ENCODE assay signal across 8 mouse cellular contexts in the genomic region with DNA sequence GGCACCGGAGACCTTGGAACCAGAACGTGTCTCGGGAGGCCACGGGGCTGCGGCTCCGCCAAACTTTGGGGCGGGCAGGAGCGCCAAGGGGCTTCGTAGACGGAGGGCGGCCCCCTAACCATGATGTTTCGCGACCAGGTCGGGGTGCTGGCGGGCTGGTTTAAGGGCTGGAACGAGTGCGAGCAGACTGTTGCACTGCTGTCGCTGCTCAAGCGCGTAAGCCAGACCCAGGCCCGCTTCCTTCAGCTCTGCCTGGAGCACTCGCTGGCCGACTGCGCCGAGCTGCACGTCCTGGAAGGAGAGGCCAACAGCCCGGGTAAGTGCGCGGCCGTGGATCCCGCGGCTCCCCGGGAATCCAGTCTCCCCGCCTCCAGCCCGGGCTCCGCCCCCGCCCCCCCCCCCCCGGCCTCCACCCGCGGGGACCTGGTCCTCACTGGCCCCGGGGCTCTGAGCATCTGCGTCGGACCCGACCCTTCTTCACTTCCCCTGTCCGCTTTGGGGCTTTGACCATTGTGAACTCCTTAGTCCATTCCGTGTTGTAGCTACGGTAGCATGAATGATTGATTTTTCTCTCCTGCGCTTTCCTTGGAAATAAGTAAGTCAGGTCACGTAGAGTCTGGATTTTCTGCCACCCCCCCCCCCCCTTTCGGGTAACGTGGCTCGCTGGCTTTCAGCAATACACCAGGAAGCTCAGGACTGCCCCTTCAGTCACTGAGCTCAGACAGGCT. TPM values are rescaled to one million over a fixed set of nuclear protein-coding genes. Genes with fewer than 3 reads are reported as not detected.
DNase-seq lines count a peak whose midpoint lies in the region; ATAC-seq and TF ChIP-seq lines count a peak whose summit lies in the region.

No protein-coding gene starts in this region.

- H3K36me3 ChIP-seq in E14TG2a.4 (ENCODE audit: insufficient read depth, low read length): no peaks in the 10 kb centered on the region
- H3K36me3 ChIP-seq in forebrain, embryonic 15.5 days: no peaks in the 10 kb centered on the region
- peaks cover 8% of the 10 kb centered on the region for H3K36me3 ChIP-seq in heart, postnatal 0 days (replicated peaks; ENCODE audit: control insufficient read depth, insufficient read depth, low read length)
- no peaks in the 10 kb centered on the region for H3K36me3 ChIP-seq in liver, embryonic 15.5 days (replicated peaks)

- H3K27me3 ChIP-seq in E14TG2a.4 (ENCODE audit: insufficient read depth, low read length): peaks cover 70% of the 10 kb centered on the region
- H3K27me3 ChIP-seq in forebrain, embryonic 15.5 days: 0 out of 2 replicates have a peak, but pooled peaks cover 3% of the 10 kb centered on the region
- H3K27me3 ChIP-seq in heart, postnatal 0 days (ENCODE audit: control insufficient read depth, insufficient read depth, low read length): no peaks in the 10 kb centered on the region
- H3K27me3 ChIP-seq in liver, embryonic 15.5 days: peaks cover 82% of the 10 kb centered on the region

- H3K4me2 ChIP-seq in forebrain, embryonic 15.5 days (replicated peaks): peak overlapping the region; percentile 97
- peak overlapping the region; percentile 81 for H3K4me2 ChIP-seq in heart, postnatal 0 days (ENCODE audit: low read depth, low read length)
- H3K4me2 ChIP-seq in liver, embryonic 15.5 days: peak overlapping the region; percentile 70

- H3K4me1 ChIP-seq in E14TG2a.4 (replicated peaks; ENCODE audit: low read depth, low read length): peaks cover 24% of the 10 kb centered on the region
- H3K4me1 ChIP-seq in forebrain, embryonic 15.5 days: peaks cover 29% of the 10 kb centered on the region
- peaks cover 28% of the 10 kb centered on the region for H3K4me1 ChIP-seq in heart, postnatal 0 days (ENCODE audit: control insufficient read depth, insufficient read depth)
- H3K4me1 ChIP-seq in liver, embryonic 15.5 days (replicated peaks): peaks cover 14% of the 10 kb centered on the region

- H3K9ac ChIP-seq in forebrain, embryonic 15.5 days (replicated peaks): peak overlapping the region; percentile 38
- H3K9ac ChIP-seq in heart, postnatal 0 days (replicated peaks; ENCODE audit: low read depth, low read length): peak overlapping the region; percentile 91
- no peak overlapping the region for H3K9ac ChIP-seq in liver, embryonic 15.5 days

- peak overlapping the region; percentile 56 for H3K27ac ChIP-seq in forebrain, embryonic 15.5 days (replicated peaks)
- H3K27ac ChIP-seq in heart, postnatal 0 days (ENCODE audit: low read depth): peak overlapping the region; percentile 96
- H3K27ac ChIP-seq in liver, embryonic 15.5 days (replicated peaks): no peak overlapping the region

- peak; percentile 65 for DNase-seq in heart, postnatal 0 days (ENCODE audit: low spot score)
- peak; percentile 48 to 69 for DNase-seq in kidney, postnatal 36 days
- peak; percentile 19 for DNase-seq in ovary, adult 18-20 months (ENCODE audit: low spot score)
- peak; percentile 60 for DNase-seq in urinary bladder, adult 2 months (ENCODE audit: low spot score)

- H3K9me3 ChIP-seq in E14TG2a.4 (ENCODE audit: low read length): no peaks in the 10 kb centered on the region
- no peaks in the 10 kb centered on the region for H3K9me3 ChIP-seq in forebrain, embryonic 15.5 days
- no peaks in the 10 kb centered on the region for H3K9me3 ChIP-seq in heart, postnatal 0 days (replicated peaks; ENCODE audit: control insufficient read depth, low read length)
- H3K9me3 ChIP-seq in liver, embryonic 15.5 days (replicated peaks): no peaks in the 10 kb centered on the region

- no peak for TF ChIP-seq CTCF in E14TG2a.4 (conservative IDR thresholded peaks at IDR 0.05; ENCODE audit: low read length)
- no peak for TF ChIP-seq CTCF in heart, postnatal 0 days (IDR thresholded peaks at IDR 0.05; ENCODE audit: low read depth)

- ATAC-seq in cerebellum, adult (ENCODE audit: insufficient number of reproducible peaks, low FRiP score, low TSS enrichment): peak; percentile 9; the same call in 1 of the 2 replicates
- ATAC-seq in forebrain, embryonic 15.5 days (replicated peaks): peak; percentile 57
- ATAC-seq in heart, postnatal 0 days (ENCODE audit: insufficient read depth, low read depth): 0 out of 2 replicates have a peak, but pooled peaks have one; percentile 5
- ATAC-seq in liver, embryonic 15.5 days (ENCODE audit: insufficient read depth): no peak

- H3K4me3 ChIP-seq in E14TG2a.4 (replicated peaks; ENCODE audit: low read length): peak overlapping the region; percentile 78
- H3K4me3 ChIP-seq in forebrain, embryonic 15.5 days: peak overlapping the region; percentile 51
- H3K4me3 ChIP-seq in heart, postnatal 0 days (ENCODE audit: low read depth, low read length): peak overlapping the region; percentile 72
- H3K4me3 ChIP-seq in liver, embryonic 15.5 days (replicated peaks): peak overlapping the region; percentile 48

- under 1% methylated on average over 50 of the region's 52 CpGs for WGBS in forebrain, embryonic 15.5 days
- WGBS in heart, postnatal 0 days: 1% methylated on average over 50 of the region's 52 CpGs
- under 1% methylated on average over 47 of the region's 52 CpGs for WGBS in liver, embryonic 15.5 days (ENCODE audit: insufficient replicate concordance)

- no peak for TF ChIP-seq EP300 in heart, postnatal 0 days (IDR thresholded peaks at IDR 0.05; ENCODE audit: low read depth)

RNA-seq across cellular contexts. Expression of gene Samd4, which starts 2.2 kb away (rescaled TPM):
- polyA plus RNA-seq in forebrain, embryonic 15.5 days (2015; fragmentation: Nextera tagmentation; extraction: Ambion mirVana): 4.6 and 5.7 TPM in 2 replicates
- 50.4 and 53.8 TPM in 2 replicates for total RNA-seq in heart, postnatal 0 days (2014; rRNA removed; ENCODE audit: low replicate concordance)
- 12.5 and 12.7 TPM in 2 replicates for polyA plus RNA-seq in heart, postnatal 0 days (2015; fragmentation: Nextera tagmentation; extraction: Ambion mirVana)
- 0.59 and 0.60 TPM in 2 replicates for polyA plus RNA-seq in liver, embryonic 15.5 days (2015; fragmentation: Nextera tagmentation; extraction: Ambion mirVana)
- 28.6 and 33.4 TPM in 2 replicates for polyA plus RNA-seq in urinary bladder, adult 2 months (2012; rRNA removed)

RNA-seq across cellular contexts. Expression of gene Cgrrf1, which starts 52.9 kb away (rescaled TPM):
- polyA plus RNA-seq in forebrain, embryonic 15.5 days (2015; fragmentation: Nextera tagmentation; extraction: Ambion mirVana): 14.6 and 14.9 TPM in 2 replicates
- 22.6 and 103 TPM in 2 replicates for total RNA-seq in heart, postnatal 0 days (2014; rRNA removed; ENCODE audit: low replicate concordance)
- 43.5 and 45.7 TPM in 2 replicates for polyA plus RNA-seq in heart, postnatal 0 days (2015; fragmentation: Nextera tagmentation; extraction: Ambion mirVana)
- polyA plus RNA-seq in liver, embryonic 15.5 days (2015; fragmentation: Nextera tagmentation; extraction: Ambion mirVana): 17.7 and 18.7 TPM in 2 replicates
- 47.0 and 50.5 TPM in 2 replicates for polyA plus RNA-seq in urinary bladder, adult 2 months (2012; rRNA removed)
